8 mouse cellular contexts compared by ENCODE assay signal in the genomic region with DNA sequence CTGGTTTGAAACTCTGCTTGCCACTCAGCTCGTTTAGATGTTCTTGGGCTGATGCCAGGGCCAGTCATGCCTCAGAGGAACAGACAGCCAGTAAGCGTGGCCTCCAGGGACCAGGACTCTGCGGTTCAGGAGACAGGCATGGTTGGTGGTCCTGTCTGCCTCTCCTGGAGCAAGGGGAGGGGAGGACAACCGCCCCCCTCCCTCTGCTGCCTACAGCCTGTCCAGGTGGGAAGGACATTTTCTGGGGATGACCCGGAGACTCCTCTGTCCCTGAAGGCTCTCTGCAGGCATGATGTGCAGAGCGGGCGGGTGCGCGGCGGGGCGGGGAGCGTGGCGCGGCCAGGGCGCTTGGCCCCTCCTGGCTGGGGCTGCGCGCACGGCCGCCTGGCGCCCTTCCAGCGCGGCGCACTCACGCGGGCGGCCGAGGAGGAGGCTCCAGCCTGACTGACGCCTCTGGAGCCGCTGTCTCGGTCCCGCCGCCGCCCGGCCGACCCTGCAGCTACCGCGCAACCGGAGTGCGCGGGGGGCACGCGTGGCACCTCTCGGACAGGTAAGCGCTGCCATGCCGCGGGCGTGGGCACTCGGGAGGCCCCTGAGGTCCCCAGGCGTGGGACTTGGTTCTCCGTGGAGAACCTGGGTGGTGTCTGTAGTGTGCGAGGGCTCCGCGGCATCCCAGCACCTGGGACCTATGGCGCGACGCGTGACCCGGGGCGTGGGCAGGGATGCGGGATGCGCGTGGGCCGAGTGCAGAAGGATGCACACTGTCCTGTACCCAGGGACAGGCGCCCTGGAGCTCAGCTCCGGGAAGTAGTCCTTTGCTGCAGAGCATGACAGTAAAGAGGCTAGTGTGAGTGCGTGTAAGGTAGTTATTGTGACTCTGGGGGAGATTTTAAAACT. TPM values are rescaled to one million over a fixed set of nuclear protein-coding genes. Genes with fewer than 3 reads are reported as not detected.
DNase-seq lines count a peak whose midpoint lies in the region; ATAC-seq lines count a peak whose summit lies in the region.

Smad9 (plus strand) TSS at position 438 of the 897 bp plus-strand sequence.

- H3K36me3 ChIP-seq in hindbrain, embryonic 13.5 days, result peaks cover 17% of the 10 kb centered on the region

- H3K27me3 ChIP-seq in hindbrain, embryonic 13.5 days, result peaks cover 20% of the 10 kb centered on the region

- H3K4me1 ChIP-seq in hindbrain, embryonic 13.5 days (replicated peaks), result peaks cover 21% of the 10 kb centered on the region

- H3K9me3 ChIP-seq in hindbrain, embryonic 13.5 days, result no peaks in the 10 kb centered on the region

- peak within 1 kb of the TSS; percentile 81 for H3K9ac ChIP-seq in hindbrain, embryonic 13.5 days

- peak within 1 kb of the TSS; percentile 100 for H3K4me2 ChIP-seq in hindbrain, embryonic 13.5 days

- peak within 1 kb of the TSS; percentile 40; the same call in 1 of the 2 replicates for H3K27ac ChIP-seq in hindbrain, embryonic 13.5 days

- peak; percentile 72 for DNase-seq in ZHBTc4 (ENCODE audit: low read depth, low spot score)
- peak; percentile 62 to 69 for DNase-seq in cerebellum, postnatal 14 days
- DNase-seq in frontal cortex, postnatal 36 days (ENCODE audit: low spot score in 2 of 2), result peak; percentile 54 to 56
- peak; percentile 48 for DNase-seq in left cerebral cortex, adult 11 months (ENCODE audit: low spot score)
- peak; percentile 64 for DNase-seq in lung, postnatal 14 days
- peak; percentile 60 to 70 for DNase-seq in right cerebral cortex, adult 2 months (ENCODE audit: low spot score in 2 of 2)
- DNase-seq in natural killer cell, adult 2 months (ENCODE audit: low spot score in 2 of 2), result no peak

- H3K4me3 ChIP-seq in hindbrain, embryonic 13.5 days, result peak within 1 kb of the TSS; percentile 70

- peak; percentile 90 for ATAC-seq in hindbrain, embryonic 13.5 days (ENCODE audit: low FRiP score)

- WGBS in hindbrain, embryonic 13.5 days, result under 1% methylated on average over 65 of the region's 66 CpGs

RNA-seq across cellular contexts. Expression of gene Smad9, which starts in this region (rescaled TPM):
- 0.31 and 0.48 TPM in 2 replicates for polyA plus RNA-seq in hindbrain, embryonic 13.5 days (2015; fragmentation: Nextera tagmentation; extraction: Ambion mirVana)

Comparison
In these comparisons a context has a peak if more than half of its experiments do, and no peak if none do; other contexts are left out.
1. Peak in ATAC-seq, H3K4me3 ChIP-seq, H3K27ac ChIP-seq, H3K9ac ChIP-seq and H3K4me2 ChIP-seq in hindbrain, embryonic 13.5 days; RNA of the gene not detected or under 1 TPM.
2. DNase-seq: peak in ZHBTc4 (single experiment), cerebellum, postnatal 14 days (2 of 2), frontal cortex, postnatal 36 days (2 of 2), left cerebral cortex, adult 11 months (single experiment), lung, postnatal 14 days (single experiment) and right cerebral cortex, adult 2 months (2 of 2); none in natural killer cell, adult 2 months (0 of 2).